Mouse (Mus musculus) heart, embryonic 10.5 days (tissue): ENCODE measurements around the gene Acvr1c. TPM values are rescaled to one million over a fixed set of nuclear protein-coding genes. Genes with fewer than 3 reads are reported as not detected.

Source experiments
- DNase-seq: peaks from one replicate; pipeline ENCODE4 v3.0.0-alpha.2; 2017; ENCODE audit warnings: low spot score
- H3K27ac ChIP-seq: fragments of 300-500 bp; sonication (generic); 2 replicates; pipeline ENCODE4 v1.5.1; 2016; ENCODE audit warnings: mild to moderate bottlenecking
- H3K27me3 ChIP-seq: fragments of 300-500 bp; sonication (generic); 2 replicates; pipeline ENCODE4 v1.6.1; 2016; ENCODE audit warnings: mild to moderate bottlenecking; ENCODE audit not compliant: poor library complexity, insufficient read depth, severe bottlenecking
- H3K36me3 ChIP-seq: fragments of 300-500 bp; sonication (generic); 2 replicates; pipeline ENCODE4 v1.6.1; 2016; ENCODE audit warnings: mild to moderate bottlenecking, moderate library complexity
- H3K4me1 ChIP-seq: fragments of 300-500 bp; sonication (generic); 2 replicates; pipeline ENCODE4 v1.6.1; 2016; ENCODE audit warnings: mild to moderate bottlenecking
- H3K4me3 ChIP-seq: fragments of 300-500 bp; sonication (generic); 2 replicates; pipeline ENCODE4 v1.5.1; 2016; ENCODE audit warnings: mild to moderate bottlenecking, moderate library complexity
- H3K9me3 ChIP-seq: fragments of 300-500 bp; sonication (generic); 2 replicates; pipeline ENCODE4 v1.6.1; 2016; ENCODE audit warnings: mild to moderate bottlenecking, moderate library complexity
- WGBS: fragments of 180-500 bp; shearing (Covaris S2); methylation state at CpG from one replicate; pipeline ENCODE4 v1.1.7; 2016; 5-methylcytosine and 5-hydroxymethylcytosine counted together
- polyA plus RNA-seq: library from polyadenylated mRNA; unstranded; fragments of >200 nt; fragmentation: Nextera tagmentation; extraction: Ambion mirVana; gene quantifications from 2 replicates; pipeline ENCODE4 v1.2.1, GENCODE M21; 2016

Gene Acvr1c
- polyA plus RNA-seq, 1 experiment from 2014 or later = 0.75 TPM

DNA sequence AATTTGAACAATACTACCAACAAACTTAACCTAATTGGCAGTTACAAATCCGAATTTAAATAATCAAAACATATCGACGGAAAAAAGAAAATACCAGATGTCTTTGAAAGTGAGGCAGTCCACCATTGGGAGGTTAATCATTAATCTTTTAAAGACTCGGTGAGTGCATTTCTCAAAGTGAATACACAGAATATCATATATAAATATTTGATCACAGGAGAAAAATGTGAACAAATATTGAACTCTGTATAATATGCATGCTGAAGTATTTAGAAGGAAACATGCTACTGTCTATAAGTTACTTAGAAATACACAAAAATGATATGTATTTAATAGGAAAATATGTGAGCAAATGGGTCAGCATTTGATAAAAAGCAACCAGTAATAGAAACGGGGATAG lies 21.0 kb downstream of the Acvr1c start:
- H3K4me1 ChIP-seq = no peaks in the 10 kb centered on the region
- no peak overlapping the region for H3K4me3 ChIP-seq
- H3K36me3 ChIP-seq = no peaks in the 10 kb centered on the region
- no peak overlapping the region for H3K27ac ChIP-seq
- H3K27me3 ChIP-seq = no peaks in the 10 kb centered on the region
- WGBS = 80% methylated on average over 5 of the region's 5 CpGs
- H3K9me3 ChIP-seq = no peaks in the 10 kb centered on the region
- DNase-seq = no peak

DNA sequence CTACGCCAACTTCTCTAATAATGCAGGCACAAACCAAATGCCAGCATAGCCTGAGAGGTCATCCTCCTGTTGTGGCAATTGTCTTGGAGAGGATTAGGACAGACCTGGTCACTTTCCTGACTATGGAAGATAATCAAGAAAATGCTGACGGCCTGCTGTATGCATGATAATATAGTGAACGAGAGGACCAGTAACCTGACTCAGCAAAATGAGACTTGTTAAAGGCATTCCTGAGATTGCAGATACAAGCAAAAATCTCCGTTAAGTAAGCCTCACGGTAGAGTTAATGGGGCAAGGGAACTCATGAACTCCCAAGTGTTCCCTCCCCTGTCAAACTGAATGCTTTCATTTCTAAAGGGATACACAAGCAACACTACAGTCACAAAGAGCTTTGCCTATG lies 28.1 kb downstream of the Acvr1c start:
- Histone ChIP-seq H3K4me3 (no peak overlapping the region), H3K27ac (no peak overlapping the region), H3K36me3 (no peaks in the 10 kb centered on the region), H3K4me1 (peaks cover 1% of the 10 kb centered on the region), H3K27me3 (no peaks in the 10 kb centered on the region), H3K9me3 (no peaks in the 10 kb centered on the region)
- 78% methylated on average over 5 of the region's 5 CpGs for WGBS
- DNase-seq = no peak

DNA sequence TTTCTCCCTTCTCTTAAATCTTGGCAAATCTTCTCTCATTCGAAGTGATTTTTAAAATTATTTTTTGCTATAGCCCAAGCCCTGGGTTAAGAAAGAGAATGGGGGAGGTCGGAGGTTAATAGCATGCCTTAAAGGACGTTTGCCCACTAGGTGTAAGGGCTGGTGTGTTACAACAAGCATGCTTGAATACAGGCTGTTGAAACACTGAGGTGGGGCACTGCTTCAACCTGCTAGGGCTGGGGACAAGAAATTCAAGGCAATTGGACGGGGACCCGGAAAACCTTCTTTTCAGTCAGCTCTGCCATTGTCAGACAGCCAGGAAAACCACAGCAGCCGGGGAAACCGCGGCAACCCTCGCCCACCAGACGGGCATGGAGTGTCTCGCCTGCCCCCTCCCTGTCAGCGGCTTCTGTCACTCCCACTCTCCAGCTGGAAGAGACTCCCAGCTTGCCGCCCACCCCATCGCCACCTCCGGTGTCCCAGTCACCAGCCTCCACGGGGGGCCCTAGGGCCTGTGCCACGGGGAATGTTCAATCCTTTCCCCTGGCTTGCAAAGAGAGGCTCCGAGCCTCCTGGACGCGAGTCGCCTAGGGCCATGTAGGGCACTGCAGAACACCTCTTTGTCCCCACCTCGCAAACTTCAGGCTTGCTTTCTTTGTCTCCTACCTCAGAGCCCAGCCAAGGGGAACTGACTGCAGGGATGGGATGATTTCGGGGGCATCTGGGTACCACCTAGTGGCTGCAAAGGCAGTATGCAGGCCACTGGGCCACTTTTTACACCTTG lies 33.4 kb downstream of the Acvr1c start:
- 11% methylated on average over 23 of the region's 23 CpGs for WGBS
- H3K27ac ChIP-seq = peak overlapping the region; percentile 88
- no peaks in the 10 kb centered on the region for H3K36me3 ChIP-seq
- no peaks in the 10 kb centered on the region for H3K27me3 ChIP-seq
- H3K4me3 ChIP-seq = peak overlapping the region; percentile 66
- DNase-seq = peak; percentile 78
- peaks cover 7% of the 10 kb centered on the region for H3K4me1 ChIP-seq
- no peaks in the 10 kb centered on the region for H3K9me3 ChIP-seq

- 83% methylated on average over 6 of the region's 6 CpGs for WGBS
- H3K36me3 ChIP-seq = no peaks in the 10 kb centered on the region
- no peak overlapping the region for H3K27ac ChIP-seq
- H3K27me3 ChIP-seq = no peaks in the 10 kb centered on the region
- H3K4me1 ChIP-seq = peaks cover 7% of the 10 kb centered on the region
- DNase-seq = no peak
- H3K9me3 ChIP-seq = no peaks in the 10 kb centered on the region
- H3K4me3 ChIP-seq = no peak overlapping the region
These were observed 34.4 kb downstream of the Acvr1c start for GRCm38 (mm10) chr2:58323274-58323673.

DNA sequence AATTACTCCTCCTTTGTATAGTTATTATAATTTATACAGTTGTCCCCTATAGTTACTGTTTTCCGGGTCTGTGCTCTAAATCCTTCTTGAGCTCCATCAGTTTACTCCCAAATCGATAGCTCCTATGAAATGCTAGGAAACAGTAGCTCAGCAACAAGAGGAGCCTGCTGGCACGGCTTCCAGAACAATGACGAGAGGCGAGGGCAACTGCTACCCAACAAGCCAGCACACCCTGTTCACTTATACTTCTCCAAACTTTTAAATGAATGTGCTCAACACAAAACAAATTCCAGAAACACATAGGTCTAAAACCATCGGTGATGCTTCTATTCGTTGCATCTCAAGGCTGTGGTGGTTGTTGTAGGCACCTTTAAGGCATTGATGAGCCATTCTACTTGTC lies 41.5 kb downstream of the Acvr1c start:
- H3K36me3 ChIP-seq = no peaks in the 10 kb centered on the region
- no peak overlapping the region for H3K4me3 ChIP-seq
- no peaks in the 10 kb centered on the region for H3K9me3 ChIP-seq
- H3K4me1 ChIP-seq = no peaks in the 10 kb centered on the region
- H3K27me3 ChIP-seq = no peaks in the 10 kb centered on the region
- WGBS = 90% methylated on average over 7 of the region's 7 CpGs
- DNase-seq = no peak
- no peak overlapping the region for H3K27ac ChIP-seq

- Histone ChIP-seq H3K27ac (no peak overlapping the region), H3K9me3 (no peaks in the 10 kb centered on the region), H3K4me3 (no peak overlapping the region), H3K4me1 (no peaks in the 10 kb centered on the region; the same call in 1 of the 2 replicates), H3K27me3 (no peaks in the 10 kb centered on the region), H3K36me3 (no peaks in the 10 kb centered on the region)
- no peak for DNase-seq
- 61% methylated on average over 3 of the region's 3 CpGs for WGBS
These were observed 48.0 kb downstream of the Acvr1c start for GRCm38 (mm10) chr2:58309695-58310094.

DNA sequence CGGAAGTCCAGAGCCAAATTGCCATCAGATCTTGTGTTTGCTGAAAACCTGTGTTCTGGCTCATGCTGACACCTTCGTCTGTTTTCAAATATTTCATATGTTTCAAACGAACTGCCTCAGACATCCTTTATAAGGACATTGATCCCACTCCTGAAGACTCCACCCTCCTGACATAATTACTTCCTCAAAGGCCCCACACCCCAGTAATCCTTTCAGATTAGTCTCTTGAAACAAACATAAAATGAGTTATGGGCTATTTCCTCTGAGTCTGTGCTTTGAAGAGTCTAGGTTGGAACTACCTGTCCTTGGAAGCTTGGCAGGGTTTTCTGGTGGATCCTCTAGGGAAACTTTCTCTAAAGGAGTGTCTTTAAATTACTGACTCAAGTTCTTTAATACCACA lies 53.2 kb downstream of the Acvr1c start:
- Histone ChIP-seq H3K9me3 (no peaks in the 10 kb centered on the region), H3K27ac (no peak overlapping the region), H3K27me3 (no peaks in the 10 kb centered on the region), H3K4me3 (no peak overlapping the region), H3K36me3 (no peaks in the 10 kb centered on the region), H3K4me1 (no peaks in the 10 kb centered on the region; the same call in 1 of the 2 replicates)
- 77% methylated on average over 3 of the region's 3 CpGs for WGBS
- no peak for DNase-seq

DNA sequence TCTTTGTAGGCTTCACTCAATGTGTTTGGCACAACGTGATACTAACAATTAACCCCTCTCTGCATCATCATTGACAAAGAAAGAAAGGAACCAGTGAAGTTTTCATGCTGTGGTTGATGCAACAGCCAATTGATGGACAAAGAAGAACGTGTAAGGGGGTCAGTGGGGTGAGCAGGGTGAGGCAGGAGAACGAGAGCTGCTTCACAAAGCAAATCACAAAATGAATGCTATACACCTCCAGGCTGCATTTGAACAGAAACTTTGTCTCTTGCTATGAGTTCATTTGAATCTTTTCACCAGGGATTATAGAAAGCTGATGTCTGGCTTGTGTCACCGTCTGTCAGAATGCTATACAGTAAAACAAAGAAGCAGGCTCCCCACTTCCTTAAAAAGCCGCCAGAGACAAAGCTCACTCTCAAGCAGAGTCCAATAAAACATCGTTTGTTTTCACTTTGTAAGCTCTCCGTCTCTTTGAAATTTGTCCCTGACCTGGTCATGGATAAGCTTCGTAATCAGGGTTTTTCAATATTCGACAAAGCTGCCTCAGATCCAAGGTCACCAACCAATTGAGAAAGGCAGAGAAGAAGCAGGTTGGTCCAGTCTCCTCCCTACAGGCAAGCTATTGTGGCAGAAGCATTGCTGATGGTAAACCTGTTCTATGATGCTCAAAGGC lies 67.8 kb downstream of the Acvr1c start:
- WGBS = 49% methylated on average over 9 of the region's 9 CpGs
- DNase-seq = no peak

GRCm38 (mm10) chr2:58289331-58289730 lies 68.4 kb downstream of the Acvr1c start:
- WGBS = 79% methylated on average over 6 of the region's 6 CpGs
- Histone ChIP-seq H3K9me3 (no peaks in the 10 kb centered on the region), H3K4me3 (no peak overlapping the region), H3K27ac (no peak overlapping the region), H3K4me1 (no peaks in the 10 kb centered on the region), H3K27me3 (no peaks in the 10 kb centered on the region), H3K36me3 (no peaks in the 10 kb centered on the region)
- no peak for DNase-seq

More for the DNA sequence above, 67.8 kb downstream of the Acvr1c start:
- Histone ChIP-seq H3K36me3 (no peaks in the 10 kb centered on the region), H3K9me3 (no peaks in the 10 kb centered on the region), H3K4me3 (no peak overlapping the region), H3K27ac (no peak overlapping the region), H3K27me3 (no peaks in the 10 kb centered on the region), H3K4me1 (no peaks in the 10 kb centered on the region)

GRCm38 (mm10) chr2:58282259-58282910 lies 75.3 kb downstream of the Acvr1c start:
- no peak overlapping the region for H3K27ac ChIP-seq
- H3K36me3 ChIP-seq = no peaks in the 10 kb centered on the region
- no peaks in the 10 kb centered on the region for H3K4me1 ChIP-seq
- peak; percentile 81 for DNase-seq
- no peaks in the 10 kb centered on the region for H3K9me3 ChIP-seq
- H3K27me3 ChIP-seq = no peaks in the 10 kb centered on the region
- WGBS = 59% methylated on average over 8 of the region's 8 CpGs
- no peak overlapping the region for H3K4me3 ChIP-seq

GRCm38 (mm10) chr2:58281046-58281445 lies 76.6 kb downstream of the Acvr1c start:
- Histone ChIP-seq H3K27ac (no peak overlapping the region), H3K9me3 (no peaks in the 10 kb centered on the region), H3K36me3 (no peaks in the 10 kb centered on the region), H3K27me3 (no peaks in the 10 kb centered on the region), H3K4me1 (no peaks in the 10 kb centered on the region), H3K4me3 (no peak overlapping the region)
- WGBS = 64% methylated on average over 3 of the region's 3 CpGs
- no peak for DNase-seq

DNA sequence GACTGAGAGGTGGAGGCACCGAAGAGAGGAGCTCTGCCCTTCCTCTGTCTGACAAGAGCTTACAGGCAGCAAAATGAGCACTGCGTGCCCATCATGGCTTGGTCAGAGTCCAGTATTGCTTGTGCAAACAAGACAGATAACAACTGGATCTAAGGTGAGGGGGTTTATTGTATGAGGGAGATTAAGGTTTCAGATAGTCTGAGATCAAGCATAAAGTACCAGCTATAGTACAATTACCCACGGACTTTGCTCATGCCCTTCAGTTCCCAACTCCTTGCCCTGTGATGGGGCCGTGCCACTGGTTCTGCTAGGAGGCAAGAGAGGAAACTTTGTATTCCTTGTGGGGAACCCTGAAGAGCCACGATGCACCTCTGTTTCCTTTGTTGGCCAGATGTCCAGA lies 78.5 kb downstream of the Acvr1c start:
- no peak overlapping the region for H3K4me3 ChIP-seq
- no peak overlapping the region for H3K27ac ChIP-seq
- no peaks in the 10 kb centered on the region for H3K27me3 ChIP-seq
- DNase-seq = no peak
- no peaks in the 10 kb centered on the region for H3K36me3 ChIP-seq
- H3K9me3 ChIP-seq = no peaks in the 10 kb centered on the region
- 76% methylated on average over 5 of the region's 5 CpGs for WGBS
- H3K4me1 ChIP-seq = no peaks in the 10 kb centered on the region

DNA sequence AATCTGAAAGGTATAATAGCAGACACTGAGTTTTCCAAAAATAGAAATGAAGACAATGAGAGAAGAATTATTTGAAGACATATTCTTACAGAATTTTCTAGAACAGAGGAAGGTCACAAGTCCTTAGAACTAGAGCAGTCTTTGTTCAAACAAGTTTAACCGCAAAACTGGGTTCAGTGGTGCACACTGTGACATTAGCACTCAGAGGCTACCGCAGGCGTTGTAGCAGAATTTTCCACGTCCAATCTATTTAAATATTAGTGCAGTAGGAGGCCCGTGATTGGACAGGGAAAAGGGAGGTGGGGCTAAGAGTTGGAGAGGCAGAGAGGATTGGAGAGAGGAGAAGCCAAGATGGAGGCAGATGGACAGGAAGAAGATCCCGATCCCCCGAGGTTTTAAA lies 81.2 kb downstream of the Acvr1c start:
- Histone ChIP-seq H3K27me3 (no peaks in the 10 kb centered on the region), H3K9me3 (no peaks in the 10 kb centered on the region), H3K4me3 (no peak overlapping the region), H3K36me3 (no peaks in the 10 kb centered on the region), H3K27ac (no peak overlapping the region), H3K4me1 (no peaks in the 10 kb centered on the region)
- WGBS = 88% methylated on average over 7 of the region's 7 CpGs
- no peak for DNase-seq
